Mouse (Mus musculus) bone marrow macrophage, adult 2 months (primary cell): Measurements from ENCODE around the gene Adamtsl1.

Experiments used
- CTCF ChIP-seq: IDR thresholded peaks from 2 replicates; pipeline ENCODE4 v1.5.1; 2012; ENCODE audit warnings: low read depth, mild to moderate bottlenecking, low read length, moderate library complexity
- POLR2A ChIP-seq: IDR thresholded peaks from 2 replicates; pipeline ENCODE4 v1.6.1; 2012; ENCODE audit warnings: mild to moderate bottlenecking, low read depth, low read length, borderline replicate concordance

GRCm38 (mm10) chr4:85920474-85920873 lies 406.5 kb downstream of the Adamtsl1 start:
- TF ChIP-seq CTCF (no peak), POLR2A (no peak)
